Mouse (Mus musculus) adipocyte (in vitro differentiated cells): ENCODE results near the gene Pex7.
A peak's percentile ranks its signal among the peaks of the same experiment; 100 is the strongest.

Experiments used
- DNase-seq: peaks from one replicate; pipeline ENCODE4 v3.0.0-alpha.2; 2016; ENCODE audit warnings: low spot score

Gene Pex7

DNA sequence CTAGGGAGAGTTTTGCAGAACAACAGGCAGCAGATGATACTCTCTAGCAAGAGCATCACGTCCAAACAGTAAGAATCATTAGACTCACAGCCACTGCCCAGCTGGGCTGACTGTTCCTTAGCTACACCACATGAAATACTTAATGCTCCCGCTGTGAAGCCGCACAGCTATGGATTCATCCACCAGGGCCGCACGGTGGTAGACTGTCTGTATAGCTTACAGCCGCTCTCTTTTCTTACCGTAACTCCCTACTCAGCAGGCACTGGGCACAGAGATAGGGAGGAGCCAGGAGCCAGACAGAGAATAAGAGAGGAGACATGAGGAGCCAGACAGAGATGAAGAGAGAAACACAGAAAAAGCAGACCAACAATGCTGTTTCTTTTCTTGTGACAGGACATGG, 30.8 kb downstream of the Pex7 start:
- DNase-seq = no peak

DNA sequence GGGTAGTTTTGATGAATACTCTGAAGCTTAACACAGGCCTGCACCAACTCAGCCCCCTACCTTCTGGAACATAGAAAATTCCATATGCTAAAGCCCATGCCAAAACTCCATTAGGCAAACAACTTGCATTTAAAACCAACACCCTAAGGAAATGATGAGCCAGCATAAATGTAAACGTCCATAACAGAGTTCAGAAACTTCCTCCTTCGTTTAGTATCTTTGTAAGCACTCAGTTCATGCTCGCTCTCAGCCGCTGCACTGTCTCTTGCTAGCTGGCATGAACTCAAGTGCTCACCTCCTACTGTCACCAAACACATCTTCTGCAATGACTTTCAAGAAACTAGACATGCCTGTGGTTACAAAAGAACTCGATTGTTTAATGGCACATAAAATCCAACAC, 32.1 kb downstream of the Pex7 start:
- no peak for DNase-seq

DNA sequence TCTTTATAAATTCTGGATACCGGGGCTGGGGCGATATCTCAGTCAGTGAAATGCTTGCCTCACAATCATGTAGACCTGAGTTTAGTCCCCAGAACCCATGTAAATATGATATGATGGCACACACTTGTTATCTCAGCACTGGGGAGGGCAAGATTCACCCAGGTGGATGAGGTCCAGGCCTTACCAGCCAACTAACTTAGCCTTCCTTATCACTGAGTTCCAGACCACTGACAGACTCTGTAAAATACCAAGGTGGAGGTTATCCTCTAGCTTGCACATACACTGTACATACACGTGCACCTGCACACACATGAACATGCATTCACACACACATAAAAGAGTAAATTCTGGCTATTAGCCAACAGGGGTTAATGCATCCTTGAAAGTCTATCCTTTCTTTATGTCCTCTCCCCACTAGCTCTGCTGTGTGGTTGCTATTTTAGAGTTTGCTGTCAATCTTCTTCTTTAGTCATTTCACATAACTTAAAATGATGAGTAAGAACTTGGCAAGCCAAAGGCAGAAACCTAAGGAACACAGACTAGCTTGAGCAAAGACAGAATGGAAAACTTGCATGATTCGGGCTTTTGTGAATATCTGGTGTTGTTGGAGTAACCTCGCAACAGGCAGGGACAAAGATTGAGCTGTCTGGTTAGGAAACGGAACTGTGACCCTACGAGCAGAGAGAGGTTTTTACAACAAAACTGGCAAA, 51.7 kb downstream of the Pex7 start:
- DNase-seq = peak; percentile 34

DNA sequence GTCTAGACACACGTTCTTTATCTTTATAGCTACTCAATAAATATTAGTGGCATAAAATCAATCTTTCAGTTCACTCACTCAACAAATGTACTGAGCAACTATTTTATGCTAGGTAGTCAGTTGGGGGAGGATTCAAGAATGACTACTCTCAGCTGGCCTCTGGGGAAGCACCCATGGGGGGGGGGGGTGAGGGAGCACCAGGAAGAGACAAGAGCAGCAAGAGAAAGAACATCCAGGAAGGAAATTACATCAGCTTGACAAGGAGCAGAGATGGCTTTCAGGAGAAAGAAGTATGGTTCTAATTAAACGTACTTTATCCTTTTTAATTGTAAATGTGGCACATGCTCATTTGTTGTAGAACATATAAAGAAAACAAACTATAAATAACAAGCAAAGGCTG, 53.9 kb downstream of the Pex7 start:
- no peak for DNase-seq

DNA sequence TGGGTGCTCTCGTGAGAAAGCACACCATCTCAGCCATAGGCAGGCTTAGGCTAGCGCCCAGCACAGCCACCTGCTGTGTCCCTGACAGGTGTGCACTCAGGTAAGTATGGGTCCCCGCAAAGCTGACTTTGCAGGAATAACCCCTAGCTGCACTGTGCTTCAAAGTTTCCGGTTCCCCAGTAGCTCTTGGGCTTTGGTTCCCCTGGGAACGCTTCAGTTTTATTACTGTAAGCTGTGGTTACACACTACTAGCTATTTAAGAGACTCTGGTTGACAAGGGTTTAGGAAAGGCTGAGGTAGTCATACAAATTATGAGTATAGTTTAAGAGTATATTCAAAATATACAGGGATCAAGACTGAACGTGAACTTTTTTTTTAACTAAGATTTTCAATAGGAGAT, 54.7 kb downstream of the Pex7 start:
- DNase-seq = no peak

DNA sequence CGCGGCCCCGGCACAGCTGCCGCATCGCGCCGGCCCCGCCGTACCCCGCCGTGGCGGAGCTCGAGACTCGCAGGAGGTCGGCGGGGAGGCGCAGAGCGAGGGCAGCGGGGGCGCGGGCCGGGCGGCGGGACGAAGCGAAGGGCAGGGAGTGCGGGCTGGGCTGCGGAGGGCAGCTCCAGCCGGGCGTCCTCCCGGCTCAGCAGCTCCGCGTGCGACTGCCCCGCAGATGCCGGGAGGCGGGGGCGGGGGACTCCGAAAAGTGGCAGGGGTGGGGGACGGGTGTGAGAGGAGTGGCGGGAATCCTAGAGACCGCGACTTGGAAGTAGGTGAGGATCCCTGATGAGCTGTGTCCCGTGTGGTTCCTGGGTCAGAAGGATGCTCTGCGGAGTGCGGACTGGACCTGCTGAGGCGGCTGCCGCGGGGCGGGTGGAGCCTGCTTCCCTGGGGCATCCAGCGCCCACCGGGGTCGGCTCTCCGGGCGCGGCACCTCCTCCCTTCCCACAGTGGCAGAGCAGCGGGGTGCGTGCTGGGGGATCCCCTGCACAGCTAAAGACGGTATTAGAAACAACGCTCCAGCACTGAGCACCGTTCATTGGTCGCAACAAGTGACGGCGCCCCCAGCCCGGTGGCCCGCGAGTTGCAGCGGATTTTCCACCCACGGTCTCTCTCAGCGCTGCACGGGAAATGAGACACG, 56.3 kb downstream of the Pex7 start, which contains the start of gene Slc35d3:
Gene Slc35d3, minus strand, starts transcription at position 462 of the 694 bp plus-strand sequence.
- DNase-seq = no peak

DNA sequence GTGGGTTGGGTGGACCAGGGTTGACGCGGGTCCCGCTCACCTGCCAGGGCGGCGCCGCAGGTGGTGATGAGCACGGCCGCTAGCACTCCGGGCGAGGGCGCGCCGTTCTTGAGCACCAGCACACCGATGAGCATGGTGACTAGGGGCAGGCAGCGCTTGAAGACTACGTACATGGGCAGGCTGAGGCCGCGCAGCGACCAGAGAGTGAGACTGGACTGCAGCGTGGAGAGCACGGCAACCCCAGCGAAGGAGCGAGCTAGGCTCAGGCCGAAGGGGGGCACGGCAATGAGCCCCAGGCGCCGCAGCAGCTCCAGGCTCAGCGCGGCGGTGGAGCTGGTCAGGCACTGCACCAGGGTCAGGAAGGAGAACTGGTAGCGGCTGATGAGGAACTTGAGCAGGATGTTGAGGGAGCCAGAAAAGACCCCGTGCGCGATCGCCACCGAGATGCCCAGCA, 56.9 kb downstream of the Pex7 start:
- DNase-seq = no peak

DNA sequence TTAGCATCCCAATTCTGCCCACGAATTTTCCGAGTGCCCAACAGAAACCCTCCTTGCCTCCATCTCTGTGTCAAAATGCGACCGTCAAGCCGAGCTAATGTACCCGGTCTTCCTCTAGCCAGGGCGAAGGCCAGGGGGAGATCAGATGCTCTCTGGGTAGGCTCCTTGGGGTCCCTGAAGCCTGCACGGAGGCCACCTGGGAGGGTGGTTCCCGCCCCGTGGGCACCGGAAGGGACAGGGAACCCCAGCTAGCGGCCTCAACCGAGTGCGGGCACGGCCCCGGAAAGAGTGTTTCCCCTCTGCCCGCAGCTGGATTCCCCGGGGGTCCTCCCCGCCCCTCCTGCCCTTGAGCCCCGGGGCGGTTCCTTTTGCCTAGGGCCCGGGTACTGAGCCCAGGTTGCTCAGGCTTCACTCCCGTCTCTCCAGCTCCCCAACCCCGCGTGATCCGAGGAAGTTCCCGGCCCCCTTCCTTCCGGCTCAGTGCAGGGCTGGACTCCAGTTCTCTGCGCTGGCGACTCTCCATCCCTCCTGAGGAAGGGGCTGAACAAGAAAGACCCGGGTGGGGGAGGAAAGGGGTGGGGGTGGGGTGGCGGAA, 57.6 kb downstream of the Pex7 start:
- no peak for DNase-seq

DNA sequence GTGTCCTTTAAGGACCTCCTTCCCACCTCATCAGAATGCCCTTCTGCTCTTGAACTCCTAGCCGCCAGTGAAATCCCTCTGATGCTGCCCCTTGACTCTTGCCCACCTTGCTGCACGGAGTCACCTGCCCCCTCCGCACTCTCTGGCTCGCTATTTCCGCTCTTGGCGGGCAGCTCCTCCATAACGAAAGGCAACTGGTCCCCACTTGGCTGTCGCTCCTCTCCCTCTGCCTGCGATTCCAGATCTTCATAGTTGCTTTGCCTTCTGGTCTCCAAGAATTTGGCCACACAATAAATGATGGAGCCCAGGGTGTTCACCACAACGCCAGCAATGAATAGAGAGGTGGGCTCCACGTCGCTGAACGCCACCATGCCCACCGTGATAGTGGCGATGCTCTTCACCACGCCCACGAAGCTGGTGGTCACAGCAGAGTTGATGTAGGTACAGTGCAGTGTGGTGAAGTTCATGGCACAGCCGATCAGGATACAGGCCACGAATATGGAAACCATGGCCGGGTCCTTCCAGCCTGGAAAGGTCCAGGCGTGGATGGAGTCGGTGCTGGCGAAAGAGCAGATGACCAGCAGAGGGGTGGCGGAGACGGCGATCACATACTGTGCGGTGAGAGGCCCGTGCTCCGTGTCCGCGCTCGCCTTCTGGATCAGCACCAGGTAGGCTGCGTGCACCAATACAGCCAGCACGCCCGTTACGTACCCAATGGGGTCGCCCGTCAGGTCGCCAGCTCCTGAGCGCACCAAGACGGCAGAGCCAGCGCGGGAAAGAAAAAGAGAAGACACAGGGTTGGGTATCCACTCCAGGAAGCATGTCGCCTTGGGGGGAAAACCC, 58.3 kb downstream of the Pex7 start:
- DNase-seq = no peak

DNA sequence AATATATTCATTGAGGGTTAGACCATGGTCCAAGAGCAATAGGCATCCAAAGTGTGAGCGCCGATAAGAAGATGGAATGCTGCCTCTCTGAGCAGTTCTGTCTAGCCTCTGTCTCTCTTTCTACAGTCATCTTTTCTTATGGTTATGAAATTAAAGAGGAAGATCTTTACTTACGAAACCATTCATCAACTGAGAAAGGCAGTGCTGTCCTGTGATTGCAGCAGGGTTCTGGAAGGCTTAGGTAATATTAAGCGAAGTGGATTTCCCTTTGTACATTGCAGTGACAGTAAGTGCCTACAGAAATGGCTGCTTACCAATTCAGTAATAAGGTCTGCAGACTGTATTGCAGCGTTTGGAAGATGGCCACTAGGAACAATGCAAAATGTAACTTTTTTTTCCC, 67.7 kb downstream of the Pex7 start:
- no peak for DNase-seq

DNA sequence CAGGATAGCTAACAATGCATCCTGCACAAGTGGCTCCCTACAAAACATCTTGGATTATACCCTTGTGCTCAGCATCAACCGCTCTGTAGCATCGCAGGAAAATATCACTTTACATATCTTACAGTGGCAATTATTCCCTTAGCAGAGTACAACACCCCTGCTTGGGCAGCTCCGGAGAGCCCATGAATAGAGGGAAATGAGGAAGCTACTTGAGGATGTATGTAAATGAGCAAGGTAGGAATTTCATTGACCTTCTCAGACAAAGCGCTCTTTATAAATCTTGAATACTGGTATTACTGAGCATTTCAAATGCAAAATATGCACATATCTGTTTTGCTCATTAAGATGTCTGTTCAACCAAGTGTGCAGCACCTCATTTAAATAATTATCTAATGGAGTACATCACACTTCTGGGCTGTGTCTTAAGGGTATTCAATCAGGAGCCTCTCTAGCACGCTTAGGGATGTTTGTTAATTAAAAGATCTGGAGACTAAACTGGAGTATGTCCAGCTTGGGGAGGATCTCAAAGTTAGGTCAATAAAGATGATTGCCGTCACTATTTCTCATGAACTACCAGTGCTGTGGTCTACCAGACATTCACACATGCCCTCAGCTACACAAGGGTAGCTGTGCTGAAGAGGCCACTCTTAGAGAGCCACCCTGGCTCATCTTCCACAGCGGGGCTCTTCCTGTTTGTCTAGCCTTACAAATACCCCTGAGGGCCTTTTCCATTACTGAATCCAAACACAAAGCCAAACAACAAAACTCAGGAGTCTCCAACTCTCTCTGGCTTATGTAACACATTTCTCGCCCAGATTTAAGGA, 71.4 kb downstream of the Pex7 start:
- DNase-seq = no peak

DNA sequence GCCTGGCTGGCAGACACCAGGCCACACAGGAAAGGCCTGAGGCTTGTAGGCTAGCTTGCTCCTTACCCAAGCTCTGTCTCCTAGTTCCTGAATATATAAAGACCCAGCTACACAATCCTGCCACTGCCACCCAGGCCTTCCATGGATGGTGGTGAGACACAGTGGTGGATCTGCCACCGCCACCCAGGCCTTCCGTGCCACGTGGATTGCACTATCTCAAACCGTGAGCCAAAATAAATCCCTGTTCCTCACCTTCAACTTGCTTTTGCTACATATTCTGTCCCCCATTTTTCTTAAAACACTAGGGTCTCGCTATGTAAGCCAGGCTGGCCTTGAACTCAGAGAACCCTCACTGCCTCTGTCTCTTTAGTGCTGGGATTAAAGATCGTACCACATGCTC, 73.3 kb downstream of the Pex7 start:
- no peak for DNase-seq

DNA sequence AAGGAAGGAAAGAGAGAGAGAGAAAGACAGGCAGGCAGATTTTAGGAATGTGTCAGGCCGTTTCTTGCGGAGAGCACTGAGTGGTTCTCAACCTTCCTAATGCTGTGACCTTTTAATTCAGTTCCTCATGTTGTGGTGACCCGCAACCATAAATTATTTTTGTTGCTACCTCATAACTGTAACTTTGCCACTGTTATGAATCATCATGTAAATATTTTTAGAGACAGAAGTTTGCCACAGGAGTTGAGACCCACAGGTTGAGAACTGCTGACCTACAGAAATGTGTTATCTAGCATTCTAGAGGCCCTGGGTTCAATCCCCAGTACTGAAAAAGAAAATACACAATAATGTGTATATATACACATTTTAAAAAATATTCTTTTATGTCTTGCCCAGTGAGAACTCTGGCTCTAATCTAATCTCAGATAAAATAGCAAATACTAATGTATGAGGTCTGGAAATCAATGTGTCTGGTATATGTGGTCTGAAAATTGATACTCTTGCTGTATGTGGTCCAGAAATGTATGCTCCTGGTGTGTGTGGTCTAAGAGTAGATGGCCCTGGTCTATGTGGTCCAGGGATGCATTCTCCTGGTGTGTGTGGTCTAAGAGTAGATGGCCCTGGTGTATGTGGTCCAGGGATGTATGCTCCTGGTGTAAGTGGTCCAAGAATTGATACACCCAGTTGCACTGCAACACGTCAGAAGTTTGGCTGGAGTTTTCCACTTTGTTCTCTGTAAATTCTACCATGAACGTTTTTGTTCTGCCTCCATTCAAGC, 76.2 kb downstream of the Pex7 start:
- no peak for DNase-seq

DNA sequence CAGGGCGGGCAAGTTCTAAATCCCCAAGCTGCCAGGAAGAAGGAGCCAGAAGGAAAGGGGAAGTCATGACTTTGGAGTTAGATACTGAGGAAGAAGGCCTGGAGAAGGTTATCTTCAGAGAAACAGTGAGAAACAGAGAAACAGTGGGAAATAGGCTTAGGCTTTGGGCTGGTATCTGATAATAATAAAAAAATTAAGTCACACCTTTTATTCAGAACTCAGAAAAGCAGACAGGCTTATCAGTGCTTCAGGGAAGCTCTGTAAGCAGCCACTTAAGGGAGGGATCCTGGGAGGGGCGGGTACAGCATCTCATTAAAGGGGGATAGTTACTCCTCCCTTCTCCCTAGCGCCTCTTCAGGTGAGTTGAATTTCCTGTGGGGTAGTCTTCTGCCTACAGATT, 86.5 kb downstream of the Pex7 start:
- DNase-seq = no peak

DNA sequence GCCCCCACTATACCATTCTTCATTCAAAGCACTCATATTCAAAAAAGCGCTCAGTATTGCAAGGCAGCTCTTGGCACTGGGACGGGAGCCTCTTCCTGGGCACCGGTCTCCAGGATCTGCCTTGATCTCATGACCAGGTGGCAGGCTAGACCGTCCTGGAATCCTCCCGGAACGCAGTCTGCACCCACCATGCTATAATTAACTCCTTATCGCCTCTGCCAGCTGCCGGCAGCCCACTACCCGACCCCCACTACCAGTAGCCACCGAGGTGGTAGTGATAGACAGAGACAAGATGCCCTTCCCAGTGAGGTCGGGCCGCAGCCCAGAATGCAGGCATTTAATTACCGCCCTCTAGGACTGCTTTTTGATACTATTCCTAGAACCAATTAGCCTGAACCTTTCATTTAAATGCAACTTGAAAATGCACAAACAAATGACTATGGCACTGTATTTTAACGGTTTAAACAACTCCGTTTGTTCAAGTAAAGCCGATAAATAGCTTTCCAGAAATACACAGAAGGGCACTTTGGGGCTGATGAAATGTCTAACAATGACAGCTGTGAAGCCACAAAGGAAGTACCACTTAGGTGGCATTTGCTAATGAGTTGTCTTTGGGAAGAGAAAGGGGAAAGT, 88.7 kb downstream of the Pex7 start:
- no peak for DNase-seq

DNA sequence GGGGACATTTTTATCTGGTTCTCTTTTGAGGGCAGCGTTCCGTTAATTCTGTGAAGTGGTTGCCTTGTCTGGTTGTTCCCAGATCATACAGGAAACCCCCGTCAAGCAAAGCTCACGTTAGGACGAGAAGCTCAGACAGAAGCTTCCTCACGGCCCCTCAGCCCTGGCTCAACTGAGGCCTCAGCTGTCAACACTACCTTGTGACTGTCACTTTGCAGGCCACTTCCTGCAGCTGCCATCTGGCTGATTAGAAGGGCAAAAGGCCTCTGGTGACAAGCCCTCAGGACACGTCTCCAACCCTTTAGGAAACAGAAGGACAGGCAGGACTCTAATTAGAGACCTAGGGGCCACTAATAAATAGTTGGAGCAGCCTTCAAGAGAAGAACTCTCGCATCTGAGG, 92.1 kb downstream of the Pex7 start:
- no peak for DNase-seq

DNA sequence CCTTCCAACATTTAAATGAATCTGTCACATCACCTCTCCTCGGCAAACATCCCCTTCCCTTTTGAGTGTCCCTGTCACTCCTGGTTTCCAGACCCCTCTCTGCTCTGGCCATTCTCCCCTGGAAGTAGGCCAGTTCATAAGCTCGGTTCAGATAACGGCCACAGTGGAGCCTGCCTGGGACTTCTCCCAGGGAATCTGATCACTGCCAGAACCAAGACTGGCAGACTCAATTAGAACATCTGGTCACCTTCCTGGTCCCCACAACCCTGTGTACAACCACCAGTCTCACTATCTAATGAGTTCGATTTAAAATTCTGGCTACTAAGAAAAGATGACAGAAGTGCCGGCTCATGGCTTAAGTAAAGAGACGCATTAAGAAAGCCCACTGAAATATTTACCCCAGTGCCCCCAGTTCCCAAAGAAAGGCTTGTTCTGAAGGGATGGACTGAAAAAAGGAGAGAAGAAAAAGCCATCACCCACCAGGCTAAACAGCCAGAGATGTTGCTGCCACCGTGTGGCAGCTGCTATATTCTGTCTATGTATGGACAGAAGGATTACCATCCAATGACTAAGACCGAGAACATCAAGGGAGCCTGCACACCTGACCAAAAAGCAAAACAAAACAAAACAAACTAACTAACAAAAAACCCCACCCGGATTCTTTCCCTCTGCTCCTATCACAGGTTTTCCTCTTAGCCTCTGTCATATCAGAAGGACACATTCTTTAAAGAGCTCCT, 95.9 kb downstream of the Pex7 start:
- peak; percentile 6 for DNase-seq

DNA sequence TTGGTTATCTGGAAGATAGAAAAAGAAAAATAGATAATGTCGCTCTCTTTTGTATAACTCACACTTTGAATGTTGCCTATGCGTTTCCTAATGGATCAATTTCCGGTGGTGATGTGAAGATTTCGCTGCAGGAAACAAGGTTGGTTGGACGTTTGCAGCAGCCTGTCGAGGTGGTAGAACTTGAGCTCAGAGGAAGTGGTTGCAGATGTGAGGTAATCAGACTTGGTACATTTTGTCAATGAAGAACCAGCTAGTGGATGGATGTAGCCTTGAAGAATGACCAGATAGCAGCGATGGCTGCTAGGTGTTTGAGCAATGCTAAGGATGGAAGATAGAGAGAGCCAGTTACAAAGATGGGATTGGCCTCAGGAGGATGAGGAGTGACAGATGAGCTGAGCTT, 102.7 kb downstream of the Pex7 start:
- DNase-seq = no peak
